Mouse (Mus musculus): ENCODE measurements at regions not wholly inside any gene's neighbourhood (a gene's known extent, or its start where the extent isn't known, plus 50 kb on each side); places are given as distances from the start of the nearest gene placed in this dataset.
"Not testable (repeated sequence)": the region's sequence is repeated elsewhere in the genome, so short reads cannot be mapped to it uniquely, and the experiment has no call there.

- no peak overlapping the region for H3K4me2 ChIP-seq (ENCODE audit: low read depth)
- no peak overlapping the region for H3K9ac ChIP-seq (ENCODE audit: low read length)
- H3K9me3 ChIP-seq (ENCODE audit: control insufficient read depth, low read length): no peaks in the 10 kb centered on the region
- no peaks in the 10 kb centered on the region for H3K36me3 ChIP-seq (ENCODE audit: control insufficient read depth, insufficient read depth, low read length)
- 78% methylated on average over 1 of the region's 1 CpGs for WGBS
- DNase-seq (ENCODE audit: low spot score): no peak
- no peak overlapping the region for H3K27ac ChIP-seq (ENCODE audit: low read depth, low read length)
- no peak overlapping the region for H3K4me3 ChIP-seq (ENCODE audit: low read depth, low read length)
- H3K27me3 ChIP-seq (ENCODE audit: control insufficient read depth, insufficient read depth, low read length): no peaks in the 10 kb centered on the region
- no peaks in the 10 kb centered on the region for H3K4me1 ChIP-seq (ENCODE audit: control insufficient read depth, insufficient read depth, low read length)
- no peak for ATAC-seq (ENCODE audit: insufficient read depth, low FRiP score, low TSS enrichment)
Measured at GRCm38 (mm10) chr2:123655551-123655950, 434.2 kb upstream of the Sema6d start.

GRCm38 (mm10) chr2:123688290-123689030 is 401.3 kb upstream of the Sema6d start:
- H3K4me3 ChIP-seq (ENCODE audit: low read depth, low read length): no peak overlapping the region

GRCm38 (mm10) chr2:123689801-123690200 is 400.0 kb upstream of the Sema6d start:
- H3K27ac ChIP-seq (ENCODE audit: low read depth, low read length): no peak overlapping the region
- H3K36me3 ChIP-seq (ENCODE audit: control insufficient read depth, insufficient read depth, low read length): no peaks in the 10 kb centered on the region
- WGBS: 92% methylated on average over 1 of the region's 1 CpGs
- ATAC-seq (ENCODE audit: insufficient read depth, low FRiP score, low TSS enrichment) (no peak), DNase-seq (ENCODE audit: low spot score) (no peak)
- no peaks in the 10 kb centered on the region for H3K27me3 ChIP-seq (ENCODE audit: control insufficient read depth, insufficient read depth, low read length)
- H3K9me3 ChIP-seq (ENCODE audit: control insufficient read depth, low read length): no peaks in the 10 kb centered on the region
- H3K4me2 ChIP-seq (ENCODE audit: low read depth): no peak overlapping the region
- H3K4me1 ChIP-seq (ENCODE audit: control insufficient read depth, insufficient read depth, low read length): no peaks in the 10 kb centered on the region
- no peak overlapping the region for H3K9ac ChIP-seq (ENCODE audit: low read length)
- H3K4me3 ChIP-seq (ENCODE audit: low read depth, low read length): no peak overlapping the region

More at GRCm38 (mm10) chr2:123688290-123689030, 401.3 kb upstream of the Sema6d start:
- Histone ChIP-seq H3K4me1 (ENCODE audit: control insufficient read depth, insufficient read depth, low read length) (no peaks in the 10 kb centered on the region), H3K9ac (ENCODE audit: low read length) (no peak overlapping the region), H3K27me3 (ENCODE audit: control insufficient read depth, insufficient read depth, low read length) (no peaks in the 10 kb centered on the region), H3K4me2 (ENCODE audit: low read depth) (no peak overlapping the region), H3K36me3 (ENCODE audit: control insufficient read depth, insufficient read depth, low read length) (no peaks in the 10 kb centered on the region), H3K9me3 (ENCODE audit: control insufficient read depth, low read length) (no peaks in the 10 kb centered on the region), H3K27ac (ENCODE audit: low read depth, low read length) (no peak overlapping the region)
- no peak for DNase-seq (ENCODE audit: low spot score)
- 81% methylated on average over 4 of the region's 4 CpGs for WGBS
- ATAC-seq (ENCODE audit: insufficient read depth, low FRiP score, low TSS enrichment): no peak

- 74% methylated on average over 4 of the region's 4 CpGs for WGBS
Measured at GRCm38 (mm10) chr2:123739688-123740087, 350.1 kb upstream of the Sema6d start.

GRCm38 (mm10) chr2:123740541-123740940 is 349.2 kb upstream of the Sema6d start:
- ATAC-seq (ENCODE audit: insufficient read depth, low FRiP score, low TSS enrichment) (no peak), DNase-seq (ENCODE audit: low spot score) (no peak)
- no peaks in the 10 kb centered on the region for H3K9me3 ChIP-seq (ENCODE audit: control insufficient read depth, low read length)
- H3K27me3 ChIP-seq (ENCODE audit: control insufficient read depth, insufficient read depth, low read length): no peaks in the 10 kb centered on the region
- no peak overlapping the region for H3K27ac ChIP-seq (ENCODE audit: low read depth, low read length)
- 83% methylated on average over 6 of the region's 6 CpGs for WGBS
- H3K36me3 ChIP-seq (ENCODE audit: control insufficient read depth, insufficient read depth, low read length): no peaks in the 10 kb centered on the region
- no peak overlapping the region for H3K4me2 ChIP-seq (ENCODE audit: low read depth)
- no peak overlapping the region for H3K4me3 ChIP-seq (ENCODE audit: low read depth, low read length)
- no peaks in the 10 kb centered on the region for H3K4me1 ChIP-seq (ENCODE audit: control insufficient read depth, insufficient read depth, low read length)
- no peak overlapping the region for H3K9ac ChIP-seq (ENCODE audit: low read length)

More at GRCm38 (mm10) chr2:123739688-123740087, 350.1 kb upstream of the Sema6d start:
- ATAC-seq (ENCODE audit: insufficient read depth, low FRiP score, low TSS enrichment): no peak
- Histone ChIP-seq H3K36me3 (ENCODE audit: control insufficient read depth, insufficient read depth, low read length) (no peaks in the 10 kb centered on the region), H3K4me3 (ENCODE audit: low read depth, low read length) (no peak overlapping the region), H3K9ac (ENCODE audit: low read length) (no peak overlapping the region), H3K9me3 (ENCODE audit: control insufficient read depth, low read length) (no peaks in the 10 kb centered on the region), H3K27me3 (ENCODE audit: control insufficient read depth, insufficient read depth, low read length) (no peaks in the 10 kb centered on the region), H3K4me2 (ENCODE audit: low read depth) (no peak overlapping the region), H3K4me1 (ENCODE audit: control insufficient read depth, insufficient read depth, low read length) (no peaks in the 10 kb centered on the region), H3K27ac (ENCODE audit: low read depth, low read length) (no peak overlapping the region)
- no peak for DNase-seq (ENCODE audit: low spot score)

- peak overlapping the region; percentile 15; the same call in 1 of the 2 replicates for H3K4me3 ChIP-seq (ENCODE audit: low read depth, low read length)
- H3K4me2 ChIP-seq (ENCODE audit: low read depth): peak overlapping the region; percentile 26
- H3K27me3 ChIP-seq (ENCODE audit: control insufficient read depth, insufficient read depth, low read length): no peaks in the 10 kb centered on the region
- H3K36me3 ChIP-seq (ENCODE audit: control insufficient read depth, insufficient read depth, low read length): no peaks in the 10 kb centered on the region
- H3K9ac ChIP-seq (ENCODE audit: low read length): no peak overlapping the region
- DNase-seq (ENCODE audit: low spot score): no peak
- no peaks in the 10 kb centered on the region for H3K4me1 ChIP-seq (ENCODE audit: control insufficient read depth, insufficient read depth, low read length)
- 0 out of 2 replicates have a peak, but pooled peaks have one; percentile 48 for ATAC-seq (ENCODE audit: insufficient read depth, low FRiP score, low TSS enrichment)
- H3K27ac ChIP-seq (ENCODE audit: low read depth, low read length): no peak overlapping the region
- 76% methylated on average over 7 of the region's 7 CpGs for WGBS
- no peaks in the 10 kb centered on the region for H3K9me3 ChIP-seq (ENCODE audit: control insufficient read depth, low read length)
Measured at GRCm38 (mm10) chr2:123754220-123754619, 335.5 kb upstream of the Sema6d start.

GRCm38 (mm10) chr2:123754656-123755499 is 334.9 kb upstream of the Sema6d start:
- H3K9me3 ChIP-seq (ENCODE audit: control insufficient read depth, low read length); H3K4me3 ChIP-seq (ENCODE audit: low read depth, low read length); H3K9ac ChIP-seq (ENCODE audit: low read length); H3K4me2 ChIP-seq (ENCODE audit: low read depth); H3K36me3 ChIP-seq (ENCODE audit: control insufficient read depth, insufficient read depth, low read length); H3K4me1 ChIP-seq (ENCODE audit: control insufficient read depth, insufficient read depth, low read length); H3K27ac ChIP-seq (ENCODE audit: low read depth, low read length); H3K27me3 ChIP-seq (ENCODE audit: control insufficient read depth, insufficient read depth, low read length): not testable (repeated sequence)
- ATAC-seq (ENCODE audit: insufficient read depth, low FRiP score, low TSS enrichment) (peak; percentile 59; the same call in 1 of the 2 replicates), DNase-seq (ENCODE audit: low spot score) (peak; percentile 13)
- 55% methylated on average over 10 of the region's 24 CpGs for WGBS

GRCm38 (mm10) chr2:123799226-123799786 is 290.5 kb upstream of the Sema6d start:
- Histone ChIP-seq H3K4me1 (ENCODE audit: control insufficient read depth, insufficient read depth, low read length) (no peaks in the 10 kb centered on the region), H3K27ac (ENCODE audit: low read depth, low read length) (no peak overlapping the region), H3K4me2 (ENCODE audit: low read depth) (no peak overlapping the region), H3K27me3 (ENCODE audit: control insufficient read depth, insufficient read depth, low read length) (no peaks in the 10 kb centered on the region), H3K36me3 (ENCODE audit: control insufficient read depth, insufficient read depth, low read length) (no peaks in the 10 kb centered on the region), H3K9me3 (ENCODE audit: control insufficient read depth, low read length) (no peaks in the 10 kb centered on the region), H3K9ac (ENCODE audit: low read length) (no peak overlapping the region), H3K4me3 (ENCODE audit: low read depth, low read length) (no peak overlapping the region)
- 81% methylated on average over 3 of the region's 3 CpGs for WGBS
- no peak for DNase-seq (ENCODE audit: low spot score)
- ATAC-seq (ENCODE audit: insufficient read depth, low FRiP score, low TSS enrichment): peak; percentile 77
